8 mouse cellular contexts compared by ENCODE assay signal in genomic region chr2:35109924-35110304, GRCm38 (mm10). TPM values are rescaled to one million over a fixed set of nuclear protein-coding genes. Genes with fewer than 3 reads are reported as not detected.
DNase-seq lines count a peak whose midpoint lies in the region; ATAC-seq lines count a peak whose summit lies in the region.

No protein-coding gene starts in this region.

- H3K27ac ChIP-seq in heart, embryonic 15.5 days, result peak overlapping the region; percentile 80
- H3K27ac ChIP-seq in hindbrain, embryonic 16.5 days (ENCODE audit: low read depth, low read length), result peak overlapping the region; percentile 74
- H3K27ac ChIP-seq in midbrain, embryonic 16.5 days (ENCODE audit: low read length), result peak overlapping the region; percentile 82

- no peaks in the 10 kb centered on the region for H3K27me3 ChIP-seq in heart, embryonic 15.5 days
- no peaks in the 10 kb centered on the region for H3K27me3 ChIP-seq in hindbrain, embryonic 16.5 days (replicated peaks; ENCODE audit: control insufficient read depth, insufficient read depth, low read length)
- H3K27me3 ChIP-seq in midbrain, embryonic 16.5 days (ENCODE audit: control insufficient read depth, insufficient read depth, low read depth, low read length), result no peaks in the 10 kb centered on the region

- H3K36me3 ChIP-seq in heart, embryonic 15.5 days, result no peaks in the 10 kb centered on the region
- H3K36me3 ChIP-seq in hindbrain, embryonic 16.5 days (ENCODE audit: control insufficient read depth, insufficient read depth, low read length), result no peaks in the 10 kb centered on the region
- no peaks in the 10 kb centered on the region for H3K36me3 ChIP-seq in midbrain, embryonic 16.5 days (ENCODE audit: control insufficient read depth, insufficient read depth, low read length)

- no peak for DNase-seq in heart, postnatal 14 days
- no peak for DNase-seq in MN1 (ENCODE audit: low spot score)
- no peak for DNase-seq in spleen, postnatal 14 days (ENCODE audit: low spot score in 2 of 2)

- intact Hi-C loops in heart, postnatal 14 days (cut with DNase I), result loop anchor here (2.0 to 10.0 kb wide), 5 partner anchors 65 to 425 kb away; no protein-coding TSS in a partner anchor

- peak overlapping the region; percentile 78 for H3K9ac ChIP-seq in heart, embryonic 15.5 days
- peak overlapping the region; percentile 73 for H3K9ac ChIP-seq in hindbrain, embryonic 16.5 days (ENCODE audit: low read depth, low read length)
- peak overlapping the region; percentile 87 for H3K9ac ChIP-seq in midbrain, embryonic 16.5 days (ENCODE audit: low read depth, low read length)

- no peaks in the 10 kb centered on the region for H3K9me3 ChIP-seq in heart, embryonic 15.5 days (replicated peaks)
- H3K9me3 ChIP-seq in hindbrain, embryonic 16.5 days (ENCODE audit: control insufficient read depth, low read length), result no peaks in the 10 kb centered on the region
- H3K9me3 ChIP-seq in midbrain, embryonic 16.5 days (replicated peaks; ENCODE audit: control insufficient read depth, low read length, poor library complexity, severe bottlenecking), result no peaks in the 10 kb centered on the region

- no peak for ATAC-seq in heart, embryonic 15.5 days (replicated peaks; ENCODE audit: insufficient number of reproducible peaks, insufficient read depth, low FRiP score, low read depth)
- ATAC-seq in activated CD4-positive, CD25-positive, alpha-beta regulatory T cell, adult 4 months, result peak; percentile 58
- ATAC-seq in hindbrain, embryonic 16.5 days, result 0 out of 2 replicates have a peak, but pooled peaks have one; percentile 2
- ATAC-seq in midbrain, embryonic 16.5 days, result no peak; the same call in 1 of the 2 replicates
- ATAC-seq in megakaryocyte-erythroid progenitor cell, adult 5-6 weeks (replicated peaks; ENCODE audit: low FRiP score, low TSS enrichment, poor library complexity, severe bottlenecking), result no peak

- peak overlapping the region; percentile 79 for H3K4me3 ChIP-seq in heart, embryonic 15.5 days
- peak overlapping the region; percentile 54 for H3K4me3 ChIP-seq in hindbrain, embryonic 16.5 days (ENCODE audit: low read length)
- peak overlapping the region; percentile 71 for H3K4me3 ChIP-seq in midbrain, embryonic 16.5 days (ENCODE audit: low read depth, low read length)

- WGBS in heart, embryonic 15.5 days, result 2% methylated on average over 13 of the region's 13 CpGs
- 2% methylated on average over 13 of the region's 13 CpGs for WGBS in hindbrain, embryonic 16.5 days
- under 1% methylated on average over 13 of the region's 13 CpGs for WGBS in midbrain, embryonic 16.5 days

- peak overlapping the region; percentile 83 for H3K4me2 ChIP-seq in heart, embryonic 15.5 days
- peak overlapping the region; percentile 81 for H3K4me2 ChIP-seq in hindbrain, embryonic 16.5 days (ENCODE audit: low read length)
- peak overlapping the region; percentile 62 for H3K4me2 ChIP-seq in midbrain, embryonic 16.5 days (ENCODE audit: low read length)

- peaks cover 8% of the 10 kb centered on the region for H3K4me1 ChIP-seq in heart, embryonic 15.5 days (replicated peaks)
- 0 out of 2 replicates have a peak, but pooled peaks cover 3% of the 10 kb centered on the region for H3K4me1 ChIP-seq in hindbrain, embryonic 16.5 days (ENCODE audit: control insufficient read depth, insufficient read depth, low read depth, low read length)
- H3K4me1 ChIP-seq in midbrain, embryonic 16.5 days (ENCODE audit: control insufficient read depth, insufficient read depth, low read length), result peaks cover 3% of the 10 kb centered on the region

RNA-seq across cellular contexts. Expression of gene Cntrl, which starts 0.6 kb away (rescaled TPM):
- 14.4 and 18.0 TPM in 2 replicates for polyA plus RNA-seq in heart, embryonic 15.5 days (2015; fragmentation: Nextera tagmentation; extraction: Ambion mirVana)
- total RNA-seq in heart, postnatal 14 days (2021), result 1 to 10 TPM; 8.7 to 9.2 TPM
- polyA plus RNA-seq in activated CD4-positive, CD25-positive, alpha-beta regulatory T cell, adult 4 months (2017; shearing (Covaris generic)), result 100 to 1,000 TPM; 139 to 153 TPM
- 7.3 and 8.9 TPM in 2 replicates for polyA plus RNA-seq in hindbrain, embryonic 16.5 days (2015; fragmentation: Nextera tagmentation; extraction: Ambion mirVana)
- 10.6 TPM in 2 replicates for polyA plus RNA-seq in midbrain, embryonic 16.5 days (2015; fragmentation: Nextera tagmentation; extraction: Ambion mirVana)
- total RNA-seq in megakaryocyte-erythroid progenitor cell, adult 5-6 weeks (2014; fragmentation: Nextera tagmentation), result 61.4 and 85.8 TPM in 2 replicates
- total RNA-seq in megakaryocyte-erythroid progenitor cell, adult 5-6 weeks (2017), result 69.3 and 108 TPM in 2 replicates

RNA-seq across cellular contexts. Expression of gene AI182371, which starts 8.6 kb away (rescaled TPM):
- polyA plus RNA-seq in heart, embryonic 15.5 days (2015; fragmentation: Nextera tagmentation; extraction: Ambion mirVana), result 0.19 and 0.58 TPM in 2 replicates
- under 1 TPM; 0.12 to 0.22 TPM for total RNA-seq in heart, postnatal 14 days (2021)
- polyA plus RNA-seq in activated CD4-positive, CD25-positive, alpha-beta regulatory T cell, adult 4 months (2017; shearing (Covaris generic)), result under 1 TPM in 1 of 2 experiments, not detected in 1; 0.78 TPM
- 0.47 and 0.60 TPM in 2 replicates for polyA plus RNA-seq in hindbrain, embryonic 16.5 days (2015; fragmentation: Nextera tagmentation; extraction: Ambion mirVana)
- polyA plus RNA-seq in midbrain, embryonic 16.5 days (2015; fragmentation: Nextera tagmentation; extraction: Ambion mirVana), result 0.41 and 0.80 TPM in 2 replicates
- total RNA-seq in megakaryocyte-erythroid progenitor cell, adult 5-6 weeks (2014; fragmentation: Nextera tagmentation), result 0.32 and 2.3 TPM in 2 replicates
- 0.11 and 1.2 TPM in 2 replicates for total RNA-seq in megakaryocyte-erythroid progenitor cell, adult 5-6 weeks (2017)

RNA-seq across cellular contexts. Expression of gene Hc, which starts 48.7 kb away (rescaled TPM):
- 0.06 and 0.30 TPM in 2 replicates for polyA plus RNA-seq in heart, embryonic 15.5 days (2015; fragmentation: Nextera tagmentation; extraction: Ambion mirVana)
- not detected for total RNA-seq in heart, postnatal 14 days (2021)
- polyA plus RNA-seq in activated CD4-positive, CD25-positive, alpha-beta regulatory T cell, adult 4 months (2017; shearing (Covaris generic)), result under 1 TPM; 0.09 to 0.17 TPM
- polyA plus RNA-seq in hindbrain, embryonic 16.5 days (2015; fragmentation: Nextera tagmentation; extraction: Ambion mirVana), result 0.24 TPM in 2 replicates
- 1.1 TPM in 2 replicates for polyA plus RNA-seq in midbrain, embryonic 16.5 days (2015; fragmentation: Nextera tagmentation; extraction: Ambion mirVana)
- total RNA-seq in megakaryocyte-erythroid progenitor cell, adult 5-6 weeks (2014; fragmentation: Nextera tagmentation), result not detected in 2 replicates
- not detected in 2 replicates for total RNA-seq in megakaryocyte-erythroid progenitor cell, adult 5-6 weeks (2017)

Comparison
In these comparisons a context has a peak if more than half of its experiments do, and no peak if none do; other contexts are left out.
1. ATAC-seq: peak in activated CD4-positive, CD25-positive, alpha-beta regulatory T cell, adult 4 months (single experiment) and hindbrain, embryonic 16.5 days (single experiment); none in heart, embryonic 15.5 days (single experiment), midbrain, embryonic 16.5 days (single experiment) and megakaryocyte-erythroid progenitor cell, adult 5-6 weeks (single experiment).
2. Peak in every context shown above with its lines, with median percentiles within 50 percentile points of each other: H3K27ac ChIP-seq, H3K4me2 ChIP-seq, H3K4me3 ChIP-seq and H3K9ac ChIP-seq.